Mouse (Mus musculus): ENCODE results near the gene Zyg11a.

DNA sequence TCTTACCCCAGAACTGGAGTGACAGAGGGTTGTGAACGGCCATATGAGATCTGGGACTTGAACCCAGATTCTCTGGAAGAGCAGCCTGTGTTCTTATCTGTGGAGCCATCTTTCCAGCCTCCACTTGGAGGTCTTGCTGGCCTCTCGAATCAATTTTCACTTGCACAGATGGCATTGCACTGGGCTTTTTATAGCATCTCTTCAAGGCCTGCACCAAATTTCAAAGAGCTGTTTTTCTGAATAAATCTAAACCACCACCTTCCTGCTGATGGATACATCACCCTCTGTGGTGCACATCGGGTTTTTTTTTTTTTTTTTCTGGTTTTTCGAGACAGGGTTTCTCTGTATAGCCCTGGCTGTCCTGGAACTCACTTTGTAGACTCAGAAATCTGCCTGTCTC lies 51.0 kb downstream of the Zyg11a start:
- TF ChIP-seq CTCF (IDR thresholded peaks at IDR 0.05; ENCODE audit: borderline replicate concordance, insufficient read depth, low read depth, low read length), result no peak
- TF ChIP-seq POLR2A (IDR thresholded peaks at IDR 0.05; ENCODE audit: borderline replicate concordance, insufficient read depth, low read length), result no peak
